Mouse (Mus musculus) heart, embryonic 12.5 days (tissue): Measurements from ENCODE around the gene Slc35f6. TPM values are rescaled to one million over a fixed set of nuclear protein-coding genes. Genes with fewer than 3 reads are reported as not detected.
"Not testable (repeated sequence)": the region's sequence is repeated elsewhere in the genome, so short reads cannot be mapped to it uniquely, and the experiment has no call there.

Experiments
- ATAC-seq: fragments of 200-750 bp; cut with Nextera tagmentation; 2 replicates; pipeline ENCODE4 v1.8.0; 2017; ENCODE audit warnings: moderate TSS enrichment, moderate library complexity; ENCODE audit not compliant: insufficient number of reproducible peaks, low FRiP score
- H3K27ac ChIP-seq: fragments of 300-500 bp; sonication (generic); 2 replicates; pipeline ENCODE4 v1.5.1; 2016; ENCODE audit warnings: mild to moderate bottlenecking, moderate library complexity; ENCODE audit not compliant: poor library complexity, severe bottlenecking
- H3K27me3 ChIP-seq: fragments of 300-500 bp; sonication (generic); replicated peaks from 2 replicates; pipeline ENCODE4 v1.6.1; 2016; ENCODE audit warnings: mild to moderate bottlenecking, moderate library complexity
- H3K36me3 ChIP-seq: fragments of 300-500 bp; sonication (generic); 2 replicates; pipeline ENCODE4 v1.6.1; 2016; ENCODE audit warnings: mild to moderate bottlenecking, moderate library complexity
- H3K4me1 ChIP-seq: fragments of 300-500 bp; sonication (generic); replicated peaks from 2 replicates; pipeline ENCODE4 v1.6.1; 2016; ENCODE audit warnings: mild to moderate bottlenecking
- H3K4me2 ChIP-seq: fragments of 300-500 bp; sonication (generic); 2 replicates; pipeline ENCODE4 v1.6.1; 2016; ENCODE audit warnings: mild to moderate bottlenecking, moderate library complexity
- H3K4me3 ChIP-seq: fragments of 300-500 bp; sonication (generic); 2 replicates; pipeline ENCODE4 v1.5.1; 2016; ENCODE audit warnings: mild to moderate bottlenecking
- H3K9ac ChIP-seq: fragments of 300-500 bp; sonication (generic); 2 replicates; pipeline ENCODE4 v1.6.1; 2016; ENCODE audit warnings: mild to moderate bottlenecking, moderate library complexity
- H3K9me3 ChIP-seq: fragments of 300-500 bp; sonication (generic); replicated peaks from 2 replicates; pipeline ENCODE4 v1.6.1; 2016; ENCODE audit warnings: mild to moderate bottlenecking, moderate library complexity
- WGBS: fragments of 180-500 bp; shearing (Covaris S2); methylation state at CpG from one replicate; pipeline ENCODE4 v1.1.7; 2016; 5-methylcytosine and 5-hydroxymethylcytosine counted together
- polyA plus RNA-seq: library from polyadenylated mRNA; unstranded; fragments of >200 nt; fragmentation: Nextera tagmentation; extraction: Ambion mirVana; gene quantifications from 2 replicates; pipeline ENCODE4 v1.2.1, GENCODE M21; 2016

Gene Slc35f6
- polyA plus RNA-seq, 1 experiment from 2014 or later = 21.4 TPM

- H3K4me2 ChIP-seq = peak overlapping the region; percentile 85
- ATAC-seq = no peak
Observed at GRCm38 (mm10) chr5:30669496-30669830, 21.7 kb downstream of the Slc35f6 start.

GRCm38 (mm10) chr5:30670091-30670490 lies 22.4 kb downstream of the Slc35f6 start:
- Histone ChIP-seq H3K9me3 (no peaks in the 10 kb centered on the region), H3K27ac (no peak overlapping the region), H3K36me3 (peaks cover 54% of the 10 kb centered on the region), H3K4me3 (no peak overlapping the region), H3K27me3 (no peaks in the 10 kb centered on the region), H3K4me1 (peaks cover 23% of the 10 kb centered on the region), H3K4me2 (no peak overlapping the region), H3K9ac (no peak overlapping the region)
- 83% methylated on average over 7 of the region's 7 CpGs for WGBS
- no peak for ATAC-seq

More at GRCm38 (mm10) chr5:30669496-30669830, 21.7 kb downstream of the Slc35f6 start:
- H3K9me3 ChIP-seq = no peaks in the 10 kb centered on the region
- H3K36me3 ChIP-seq = peaks cover 50% of the 10 kb centered on the region
- 0 out of 2 replicates have a peak overlapping the region, but pooled peaks have one; percentile 16 for H3K9ac ChIP-seq
- H3K27ac ChIP-seq = no peak overlapping the region
- no peaks in the 10 kb centered on the region for H3K27me3 ChIP-seq
- peaks cover 23% of the 10 kb centered on the region for H3K4me1 ChIP-seq
- WGBS = 61% methylated on average over 3 of the region's 3 CpGs
- no peak overlapping the region for H3K4me3 ChIP-seq

DNA sequence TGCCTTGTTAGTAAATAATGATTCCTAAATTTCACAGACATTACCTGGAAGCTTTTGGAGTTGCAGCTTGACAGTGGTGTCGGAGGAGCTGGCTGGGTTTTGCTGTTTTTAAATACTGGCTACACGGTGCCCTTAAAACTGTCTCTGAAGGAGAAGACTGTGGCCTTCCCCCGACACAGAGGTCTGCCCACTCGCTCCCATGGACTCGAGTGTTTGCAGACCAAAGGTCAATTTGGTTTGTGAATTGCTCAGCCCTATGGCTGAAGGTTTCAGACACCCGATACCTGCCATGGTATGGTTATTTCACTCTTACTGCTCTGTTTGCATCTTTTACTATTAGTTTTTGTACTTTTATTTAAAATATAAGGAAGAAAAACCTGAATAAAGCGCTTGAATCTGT lies 26.3 kb downstream of the Slc35f6 start:
- peaks cover 9% of the 10 kb centered on the region for H3K4me1 ChIP-seq
- ATAC-seq = no peak
- H3K9ac ChIP-seq = no peak overlapping the region
- H3K27ac ChIP-seq = no peak overlapping the region
- H3K36me3 ChIP-seq = peaks cover 73% of the 10 kb centered on the region
- 82% methylated on average over 7 of the region's 7 CpGs for WGBS
- no peaks in the 10 kb centered on the region for H3K9me3 ChIP-seq
- no peak overlapping the region for H3K4me3 ChIP-seq
- H3K4me2 ChIP-seq = no peak overlapping the region
- no peaks in the 10 kb centered on the region for H3K27me3 ChIP-seq

- Histone ChIP-seq H3K27ac (no peak overlapping the region), H3K4me3 (no peak overlapping the region), H3K36me3 (peaks cover 55% of the 10 kb centered on the region), H3K4me1 (no peaks in the 10 kb centered on the region), H3K9me3 (no peaks in the 10 kb centered on the region), H3K27me3 (no peaks in the 10 kb centered on the region), H3K9ac (peak overlapping the region; percentile 25; the same call in 1 of the 2 replicates), H3K4me2 (no peak overlapping the region)
- WGBS = 85% methylated on average over 7 of the region's 7 CpGs
- ATAC-seq = no peak
Observed at GRCm38 (mm10) chr5:30676800-30677199, 29.1 kb downstream of the Slc35f6 start.

DNA sequence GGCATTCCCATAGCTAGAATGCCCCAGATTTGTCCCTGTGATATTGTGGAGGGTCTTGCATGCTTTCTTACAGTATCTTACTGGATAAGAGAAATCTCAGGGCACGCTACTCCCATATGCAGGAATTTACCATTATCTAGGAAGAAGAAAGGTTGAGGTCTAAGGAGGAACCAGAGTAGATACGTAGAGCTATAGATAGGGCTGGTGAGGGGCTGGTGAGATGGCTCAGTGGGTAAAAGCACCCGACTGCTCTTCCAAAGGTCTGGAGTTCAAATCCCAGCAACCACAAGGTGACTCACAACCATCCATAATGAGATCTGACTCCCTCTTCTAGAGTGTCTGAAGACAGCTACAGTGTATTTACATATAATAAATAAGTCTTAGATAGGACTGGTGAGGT lies 30.3 kb downstream of the Slc35f6 start:
- H3K4me3 ChIP-seq, ATAC-seq, H3K27me3 ChIP-seq, H3K27ac ChIP-seq, H3K9ac ChIP-seq, H3K4me1 ChIP-seq, H3K4me2 ChIP-seq, H3K9me3 ChIP-seq: not testable (repeated sequence)
- peaks cover 43% of the 10 kb centered on the region for H3K36me3 ChIP-seq
- WGBS = 85% methylated on average over 3 of the region's 3 CpGs

- WGBS = 90% methylated on average over 4 of the region's 4 CpGs
- H3K27me3 ChIP-seq = no peaks in the 10 kb centered on the region
- H3K27ac ChIP-seq = no peak overlapping the region
- no peak overlapping the region for H3K4me3 ChIP-seq
- no peak for ATAC-seq
- peaks cover 35% of the 10 kb centered on the region for H3K36me3 ChIP-seq
- H3K9me3 ChIP-seq = no peaks in the 10 kb centered on the region
- H3K4me2 ChIP-seq = no peak overlapping the region
- H3K4me1 ChIP-seq = no peaks in the 10 kb centered on the region
- H3K9ac ChIP-seq = no peak overlapping the region
Observed at GRCm38 (mm10) chr5:30678722-30679296, 31.1 kb downstream of the Slc35f6 start.

- 70% methylated on average over 5 of the region's 5 CpGs for WGBS
Observed at GRCm38 (mm10) chr5:30679593-30679992, 31.9 kb downstream of the Slc35f6 start.

DNA sequence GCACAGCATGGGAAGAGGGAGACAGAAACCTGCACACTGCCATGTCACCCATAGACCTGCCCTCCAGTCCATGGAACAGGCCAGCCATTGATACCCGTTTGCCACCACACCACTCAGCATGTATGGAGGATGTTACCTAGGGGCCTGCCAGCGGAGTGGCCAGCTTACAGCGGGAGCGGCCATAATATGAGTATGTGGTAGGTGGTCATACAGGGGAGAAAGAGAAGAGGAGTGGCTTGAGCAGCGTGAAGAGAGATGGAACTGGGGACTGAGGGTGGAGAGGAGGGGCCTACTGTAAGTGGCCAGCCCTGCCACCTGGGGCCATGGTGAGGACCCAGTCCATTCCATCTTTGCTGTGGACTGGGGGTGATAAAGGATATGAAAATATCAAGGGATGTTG lies 34.2 kb downstream of the Slc35f6 start:
- 0 out of 2 replicates have a peak, but pooled peaks have one; percentile 11 for ATAC-seq
- H3K9ac ChIP-seq = no peak overlapping the region
- H3K9me3 ChIP-seq = no peaks in the 10 kb centered on the region
- 76% methylated on average over 5 of the region's 5 CpGs for WGBS
- no peak overlapping the region for H3K4me3 ChIP-seq
- H3K36me3 ChIP-seq = peaks cover 7% of the 10 kb centered on the region; the same call in 1 of the 2 replicates
- H3K4me1 ChIP-seq = no peaks in the 10 kb centered on the region
- H3K4me2 ChIP-seq = no peak overlapping the region
- no peak overlapping the region for H3K27ac ChIP-seq
- H3K27me3 ChIP-seq = no peaks in the 10 kb centered on the region

More at GRCm38 (mm10) chr5:30679593-30679992, 31.9 kb downstream of the Slc35f6 start:
- ATAC-seq = no peak
- no peak overlapping the region for H3K4me2 ChIP-seq
- no peaks in the 10 kb centered on the region for H3K9me3 ChIP-seq
- H3K36me3 ChIP-seq = peaks cover 29% of the 10 kb centered on the region
- H3K9ac ChIP-seq = no peak overlapping the region
- no peak overlapping the region for H3K4me3 ChIP-seq
- no peaks in the 10 kb centered on the region for H3K4me1 ChIP-seq
- no peak overlapping the region for H3K27ac ChIP-seq
- H3K27me3 ChIP-seq = no peaks in the 10 kb centered on the region

- H3K27me3 ChIP-seq = no peaks in the 10 kb centered on the region
- no peak for ATAC-seq
- H3K4me2 ChIP-seq = no peak overlapping the region
- no peaks in the 10 kb centered on the region for H3K4me1 ChIP-seq
- H3K9ac ChIP-seq = no peak overlapping the region
- H3K36me3 ChIP-seq = peaks cover 5% of the 10 kb centered on the region; the same call in 1 of the 2 replicates
- H3K4me3 ChIP-seq = no peak overlapping the region
- H3K9me3 ChIP-seq = no peaks in the 10 kb centered on the region
- H3K27ac ChIP-seq = no peak overlapping the region
Observed at GRCm38 (mm10) chr5:30682967-30683600, 35.4 kb downstream of the Slc35f6 start.

DNA sequence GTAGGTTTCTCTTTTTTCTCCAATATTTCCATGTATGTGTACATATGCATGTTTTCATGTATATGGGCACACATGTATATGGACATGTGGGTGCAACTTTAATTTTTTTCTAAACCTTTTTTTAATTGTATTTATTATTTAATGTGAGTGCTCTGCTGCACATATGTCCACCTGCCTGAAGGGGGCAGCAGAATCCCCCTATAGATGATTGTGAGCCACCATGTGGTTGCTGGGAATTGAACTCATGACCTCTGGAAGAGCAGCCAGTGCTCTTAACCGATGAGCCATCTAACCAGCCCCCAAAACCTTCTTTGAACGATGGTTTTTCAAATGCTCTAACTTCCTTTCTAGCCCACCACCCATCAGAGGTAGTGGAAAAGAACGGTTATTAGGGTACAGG lies 36.3 kb downstream of the Slc35f6 start:
- Histone ChIP-seq H3K4me2 (no peak overlapping the region), H3K4me3 (no peak overlapping the region), H3K9me3 (no peaks in the 10 kb centered on the region), H3K27me3 (no peaks in the 10 kb centered on the region), H3K27ac (no peak overlapping the region), H3K9ac (no peak overlapping the region), H3K36me3 (no peaks in the 10 kb centered on the region), H3K4me1 (no peaks in the 10 kb centered on the region)
- WGBS = 72% methylated on average over 3 of the region's 3 CpGs
- ATAC-seq = no peak

DNA sequence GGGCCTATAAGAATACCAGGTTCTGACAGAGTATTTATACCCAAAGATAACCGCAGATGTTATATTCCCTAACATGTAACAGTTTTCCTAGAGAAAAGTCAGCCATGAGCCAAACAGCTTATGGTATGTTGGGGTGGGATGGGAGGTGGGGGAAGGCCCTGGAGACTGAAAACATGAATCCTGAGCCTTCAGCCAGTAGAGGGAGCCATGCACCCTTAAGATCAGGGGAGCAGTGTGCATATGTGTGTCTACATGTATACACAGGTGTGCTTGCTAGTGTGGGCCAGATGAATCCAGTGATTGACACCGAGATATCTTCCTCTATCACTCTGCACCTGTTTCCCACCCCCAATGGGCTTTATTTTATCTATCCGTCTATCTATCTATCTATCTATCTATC lies 39.0 kb downstream of the Slc35f6 start:
- Histone ChIP-seq H3K4me1 (no peaks in the 10 kb centered on the region), H3K9ac (no peak overlapping the region), H3K27me3 (no peaks in the 10 kb centered on the region), H3K9me3 (no peaks in the 10 kb centered on the region), H3K27ac (no peak overlapping the region), H3K36me3 (no peaks in the 10 kb centered on the region), H3K4me2 (no peak overlapping the region), H3K4me3 (no peak overlapping the region)
- 45% methylated on average over 3 of the region's 3 CpGs for WGBS
- ATAC-seq = no peak
